Mouse (Mus musculus): ENCODE measurements at regions not wholly inside any gene's neighbourhood (a gene's known extent, or its start where the extent isn't known, plus 50 kb on each side); places are given as distances from the start of the nearest gene placed in this dataset.

DNA sequence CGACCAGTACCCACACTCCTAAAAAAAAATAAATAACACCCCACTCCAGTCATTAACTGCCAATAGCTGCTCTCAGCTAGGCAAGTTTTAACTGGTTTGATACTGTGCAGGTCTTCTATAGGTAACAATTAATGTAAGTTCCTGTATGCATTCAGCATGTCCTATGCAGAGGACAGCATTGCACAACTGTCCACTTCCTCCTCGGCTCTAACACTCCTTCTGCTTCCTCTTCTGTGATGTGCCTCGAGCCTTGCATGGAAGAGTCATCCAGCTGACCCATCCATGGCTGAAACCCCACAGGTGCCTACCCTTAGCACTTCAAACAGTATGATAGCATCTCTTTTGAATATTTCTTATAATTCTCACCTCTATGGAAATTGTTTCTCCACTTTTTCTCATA lies 449.4 kb upstream of the Rag2 start:
- DNase-seq (ENCODE audit: low spot score in 2 of 2): no peak

DNA sequence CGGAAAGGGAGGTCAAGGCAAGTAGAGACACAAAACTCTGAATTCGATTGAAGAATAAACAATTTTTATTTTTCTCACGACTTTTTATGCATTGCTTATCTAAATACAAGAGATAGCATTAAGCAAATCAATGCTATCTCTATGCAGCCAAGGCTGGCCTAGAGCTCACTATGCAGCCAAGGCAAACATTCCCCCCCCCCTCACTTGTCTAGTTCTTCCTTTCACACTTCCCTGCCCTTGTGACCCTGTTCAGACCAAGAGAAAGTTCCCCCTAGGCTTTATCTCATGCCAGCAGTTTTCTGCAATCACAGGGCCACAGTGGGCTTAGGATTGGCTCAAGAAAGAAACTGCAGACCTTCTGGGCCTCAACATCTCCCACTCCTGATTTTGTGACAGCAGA lies 417.9 kb upstream of the Rag2 start:
- no peak for DNase-seq (ENCODE audit: low spot score in 2 of 2)

DNA sequence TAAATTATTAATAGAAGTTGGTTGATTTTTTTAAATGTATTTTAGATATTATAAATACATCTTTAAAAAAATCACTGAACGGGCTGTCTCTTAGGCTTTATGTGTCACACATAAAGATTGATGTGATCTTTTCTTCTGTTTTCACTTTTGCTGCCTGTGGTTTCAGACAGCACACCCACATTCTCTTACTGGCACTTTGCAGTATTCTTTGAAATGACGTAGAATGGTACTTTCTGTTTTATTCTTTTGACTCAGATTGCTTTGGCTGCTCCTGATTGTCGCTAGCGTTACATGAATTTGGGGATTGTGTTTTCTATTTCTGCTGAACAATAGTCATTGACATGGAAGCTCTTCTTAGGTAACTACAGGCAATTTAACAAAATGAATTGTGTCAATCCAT lies 415.4 kb upstream of the Rag2 start:
- no peak for DNase-seq (ENCODE audit: low spot score in 2 of 2)

DNA sequence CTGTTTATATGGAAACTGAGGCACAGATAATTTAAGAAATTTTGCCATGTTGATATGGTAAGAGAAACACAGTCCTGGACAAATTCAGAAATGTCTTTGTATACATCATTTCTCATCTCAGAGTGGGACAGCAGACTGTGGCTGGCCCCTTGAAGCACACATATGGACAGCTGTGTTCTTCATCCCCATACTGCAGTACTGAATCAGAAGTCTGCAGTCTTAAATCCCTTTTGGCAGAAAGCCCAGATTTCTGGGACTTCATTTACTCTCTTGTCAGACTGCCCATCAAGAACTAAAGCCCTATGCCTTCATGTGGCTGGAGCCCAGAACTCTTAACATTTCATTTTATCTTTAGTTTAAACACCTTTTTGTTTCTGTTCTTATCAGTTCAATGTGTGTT lies 403.8 kb upstream of the Rag2 start:
- no peak for DNase-seq (ENCODE audit: low spot score in 2 of 2)

DNA sequence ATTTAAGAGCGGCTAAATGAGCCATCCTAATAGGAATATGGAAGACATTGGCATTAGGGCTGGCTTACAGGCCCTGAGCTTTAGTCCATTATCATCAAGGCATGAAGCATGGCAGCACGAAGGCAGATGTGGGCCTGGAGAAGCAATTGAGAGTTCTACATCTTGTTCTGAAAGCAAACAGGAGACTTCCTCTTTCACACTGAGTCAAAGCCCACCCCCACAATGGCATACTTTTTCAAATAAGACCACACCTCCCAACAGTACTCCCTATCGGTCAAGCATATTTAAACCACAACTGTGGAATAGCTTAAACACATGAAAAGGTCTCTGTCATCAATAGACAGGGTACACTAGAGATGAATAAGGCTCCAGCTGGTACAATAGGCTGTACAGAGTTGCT lies 381.5 kb upstream of the Rag2 start:
- no peak for DNase-seq (ENCODE audit: low spot score in 2 of 2)

DNA sequence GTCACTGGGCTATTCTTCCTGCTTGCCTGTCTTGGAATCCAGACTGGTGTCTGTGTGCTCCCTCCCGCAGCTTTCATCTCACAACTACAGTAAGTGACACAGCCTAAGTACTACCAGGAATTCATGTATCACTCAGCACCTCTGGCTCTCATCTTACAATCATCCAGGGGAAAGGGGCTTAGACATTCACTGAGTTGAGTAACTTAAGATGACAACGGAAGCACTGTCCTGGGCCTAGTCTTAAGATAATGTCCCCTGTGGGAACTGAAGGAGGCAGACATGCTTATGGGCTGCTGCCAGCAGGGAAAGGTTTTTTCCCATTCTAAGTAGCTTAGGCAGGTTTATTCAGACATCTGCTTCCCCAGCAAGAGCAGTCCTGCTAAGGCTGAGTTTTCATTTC lies 377.4 kb upstream of the Rag2 start:
- no peak for DNase-seq (ENCODE audit: low spot score in 2 of 2)

DNA sequence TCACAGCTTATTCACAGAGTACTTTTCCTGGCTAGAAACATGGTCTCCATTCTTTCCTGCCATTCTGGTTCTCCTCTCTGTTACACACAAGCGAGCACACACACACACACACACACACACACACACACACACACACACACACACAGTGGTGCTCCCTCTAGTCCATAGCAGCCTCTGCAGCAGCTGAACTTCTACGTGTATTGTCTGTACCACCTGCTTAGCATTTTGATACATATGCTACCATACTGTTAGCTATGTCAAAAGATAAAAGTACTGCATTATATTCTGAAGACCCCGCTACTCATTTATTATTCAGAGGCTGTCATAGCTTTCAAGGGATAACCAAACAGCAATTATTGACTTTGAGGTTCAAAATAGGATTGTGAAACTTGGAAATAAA lies 372.3 kb upstream of the Rag2 start:
- DNase-seq (ENCODE audit: low spot score in 2 of 2): no peak

DNA sequence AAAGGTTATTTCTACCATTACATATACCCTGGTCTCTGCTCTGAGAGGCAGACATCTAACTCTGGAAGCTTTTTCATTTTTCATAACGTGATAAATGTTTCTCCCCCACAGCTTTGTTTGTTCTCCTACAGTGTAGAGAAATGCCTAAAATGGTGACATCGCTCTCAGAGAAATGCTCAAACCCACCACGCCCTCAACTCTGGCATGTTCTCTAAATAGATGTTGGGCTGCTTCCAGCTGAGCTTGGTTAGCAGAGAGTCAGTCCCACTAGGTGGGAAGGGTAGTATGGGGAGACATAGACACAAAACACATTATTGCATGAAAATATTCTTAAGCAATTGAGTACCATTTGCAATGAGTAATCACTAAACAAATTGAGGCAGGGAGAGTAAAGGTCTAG lies 368.1 kb upstream of the Rag2 start:
- DNase-seq (ENCODE audit: low spot score in 2 of 2): no peak

DNA sequence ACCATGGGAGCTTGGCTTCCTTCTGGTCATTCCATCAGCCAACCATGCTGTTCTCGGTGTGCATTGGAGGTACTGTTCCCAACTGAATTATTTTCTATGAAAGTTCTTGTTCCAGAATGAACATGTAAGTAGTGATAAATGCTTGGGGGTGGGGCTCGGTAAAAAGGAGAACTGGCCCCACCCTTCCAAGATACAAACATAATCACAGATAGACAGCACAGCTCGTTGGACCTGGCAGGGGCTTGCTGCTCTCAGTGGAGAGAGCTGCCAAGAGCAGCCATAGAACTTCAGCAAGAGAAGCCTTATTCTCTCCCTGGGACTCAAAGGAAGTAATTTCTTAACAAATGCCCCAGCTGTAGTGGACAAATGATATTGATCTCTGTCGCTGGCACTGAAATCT lies 360.6 kb upstream of the Rag2 start:
- DNase-seq (ENCODE audit: low spot score in 2 of 2): no peak

DNA sequence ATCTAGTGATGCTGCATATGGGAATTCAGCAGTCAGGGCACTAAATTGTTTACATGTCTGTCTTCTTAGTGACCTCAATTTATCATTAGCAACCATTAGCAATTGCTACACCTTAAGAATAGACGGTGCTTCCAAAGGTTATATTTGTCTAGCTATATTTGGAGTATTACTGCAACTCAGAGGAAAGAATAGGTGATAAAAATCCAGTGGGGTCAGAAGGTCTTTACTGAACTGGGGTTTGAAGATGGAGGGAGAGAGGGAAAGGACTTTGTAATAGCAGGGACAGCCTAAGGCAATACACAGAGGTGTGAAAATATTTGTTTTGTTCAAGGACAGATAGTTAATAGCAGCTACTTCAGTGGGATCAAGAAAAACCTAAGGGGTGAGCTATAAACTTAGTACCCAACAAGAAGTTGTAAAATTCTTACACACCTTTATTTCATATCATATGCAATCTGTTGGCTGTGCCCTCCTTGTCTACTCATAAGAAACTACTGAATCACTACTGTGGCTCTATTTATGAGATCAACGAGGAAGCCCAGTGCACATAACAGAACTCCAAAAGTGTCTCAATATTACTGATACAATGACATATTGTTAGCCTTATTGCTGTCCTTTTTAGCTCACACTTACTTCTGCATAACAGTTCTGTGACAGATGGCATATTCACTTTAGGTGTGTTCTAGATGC lies 357.7 kb upstream of the Rag2 start:
- no peak for DNase-seq (ENCODE audit: low spot score in 2 of 2)

DNA sequence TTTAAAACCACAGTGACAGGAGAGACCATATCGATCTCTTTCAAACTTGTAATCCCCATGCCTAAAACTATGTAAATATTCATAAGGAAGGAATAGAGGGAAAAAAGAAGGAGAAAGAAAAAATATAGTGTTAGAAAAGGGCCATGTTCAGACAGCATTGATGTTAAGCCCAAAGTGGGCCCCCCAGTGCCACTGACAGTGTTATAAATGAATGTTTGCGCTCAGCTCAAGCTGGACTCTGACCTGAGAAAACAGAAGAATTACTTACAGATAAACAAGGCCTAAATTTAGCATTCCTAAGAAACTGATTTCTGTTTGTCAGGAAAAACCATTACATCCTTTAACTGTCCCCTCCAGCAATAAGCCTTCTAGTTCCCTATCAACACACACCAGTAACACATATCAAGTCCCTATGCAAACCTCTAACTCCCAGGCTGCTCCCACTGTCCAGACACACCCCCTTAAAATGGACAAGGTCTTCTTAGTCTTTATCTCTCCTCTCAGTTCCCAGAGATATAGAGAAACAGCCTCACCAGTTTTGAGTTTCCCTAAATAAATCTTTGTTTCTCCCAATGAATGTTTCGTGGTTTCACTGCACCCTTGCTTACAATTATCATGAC lies 350.4 kb upstream of the Rag2 start:
- no peak for DNase-seq (ENCODE audit: low spot score in 2 of 2)

DNA sequence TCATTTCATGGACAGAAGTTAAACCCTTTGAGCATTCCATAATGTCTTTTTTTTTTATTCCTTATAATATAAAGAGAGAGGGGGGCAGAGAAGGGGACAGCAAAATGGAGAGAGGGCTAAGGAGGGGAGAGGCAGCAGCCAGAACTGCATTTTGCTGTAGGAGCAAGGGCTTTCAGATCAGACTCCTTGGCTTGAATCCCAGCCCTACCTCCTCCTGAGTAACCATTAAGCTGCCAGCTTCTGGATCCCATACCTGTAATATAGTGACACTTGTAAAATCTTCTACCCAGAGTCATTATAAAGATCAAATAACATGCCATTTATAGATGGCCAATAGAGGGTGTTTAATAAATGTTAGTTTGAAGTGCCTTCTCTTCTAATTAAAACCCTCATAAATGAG lies 339.6 kb upstream of the Rag2 start:
- no peak for DNase-seq (ENCODE audit: low spot score in 2 of 2)

DNA sequence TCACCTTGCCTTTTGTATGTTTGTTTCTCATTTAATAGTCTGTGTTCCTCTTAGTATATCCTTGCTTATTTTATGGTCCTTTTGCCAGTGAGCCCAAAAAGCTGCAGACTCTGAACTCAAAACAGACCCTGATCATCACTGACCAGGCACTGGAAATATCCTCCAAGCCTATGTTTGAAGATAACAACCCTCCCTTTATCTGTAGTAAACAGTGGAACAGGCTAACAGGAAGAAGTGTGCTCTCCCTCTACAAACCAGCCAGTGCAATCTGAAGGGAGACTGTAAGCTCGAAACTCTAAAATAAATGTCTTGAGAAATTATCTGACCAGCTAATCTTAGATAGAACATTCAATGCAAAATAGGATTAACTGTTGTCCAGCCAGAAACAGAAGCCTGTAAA lies 336.4 kb upstream of the Rag2 start:
- no peak for DNase-seq (ENCODE audit: low spot score in 2 of 2)

DNA sequence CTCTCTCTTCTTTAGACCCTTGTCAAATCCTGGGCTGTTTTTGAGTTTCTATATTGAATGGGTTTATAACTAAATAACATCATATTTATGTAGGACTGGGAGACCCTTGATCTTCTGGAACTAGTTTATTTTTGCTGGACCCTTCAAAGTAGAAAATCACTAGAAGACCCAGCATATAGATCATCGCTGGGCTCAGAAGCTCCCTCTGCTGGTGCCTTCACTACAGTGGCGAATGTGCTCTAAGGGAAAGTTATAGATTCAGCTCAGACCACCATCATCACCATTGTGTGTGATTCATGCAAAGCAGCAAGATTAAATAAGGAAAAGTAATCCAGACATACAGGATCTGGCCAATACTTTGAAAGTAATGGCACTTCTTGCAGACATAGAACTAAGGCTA lies 335.4 kb upstream of the Rag2 start:
- no peak for DNase-seq (ENCODE audit: low spot score in 2 of 2)

DNA sequence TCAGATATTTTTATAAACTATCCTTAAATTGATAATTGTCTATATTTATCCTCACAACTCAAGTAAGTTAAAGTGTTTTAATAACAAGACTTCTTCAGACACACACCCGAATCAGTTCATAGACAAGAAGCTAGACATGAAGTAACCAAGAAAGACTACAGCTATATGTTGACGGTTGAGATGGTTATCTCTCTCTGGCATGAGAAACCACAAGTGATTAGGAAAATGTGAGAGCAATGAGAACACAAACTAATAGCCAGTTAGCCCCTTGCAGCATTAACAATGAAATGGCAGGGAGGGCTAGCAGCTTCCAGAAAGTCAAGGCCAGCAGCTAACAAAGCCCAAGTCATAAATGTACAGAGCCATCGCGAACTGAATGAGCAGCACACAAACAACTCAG lies 333.8 kb upstream of the Rag2 start:
- no peak for DNase-seq (ENCODE audit: low spot score in 2 of 2)

DNA sequence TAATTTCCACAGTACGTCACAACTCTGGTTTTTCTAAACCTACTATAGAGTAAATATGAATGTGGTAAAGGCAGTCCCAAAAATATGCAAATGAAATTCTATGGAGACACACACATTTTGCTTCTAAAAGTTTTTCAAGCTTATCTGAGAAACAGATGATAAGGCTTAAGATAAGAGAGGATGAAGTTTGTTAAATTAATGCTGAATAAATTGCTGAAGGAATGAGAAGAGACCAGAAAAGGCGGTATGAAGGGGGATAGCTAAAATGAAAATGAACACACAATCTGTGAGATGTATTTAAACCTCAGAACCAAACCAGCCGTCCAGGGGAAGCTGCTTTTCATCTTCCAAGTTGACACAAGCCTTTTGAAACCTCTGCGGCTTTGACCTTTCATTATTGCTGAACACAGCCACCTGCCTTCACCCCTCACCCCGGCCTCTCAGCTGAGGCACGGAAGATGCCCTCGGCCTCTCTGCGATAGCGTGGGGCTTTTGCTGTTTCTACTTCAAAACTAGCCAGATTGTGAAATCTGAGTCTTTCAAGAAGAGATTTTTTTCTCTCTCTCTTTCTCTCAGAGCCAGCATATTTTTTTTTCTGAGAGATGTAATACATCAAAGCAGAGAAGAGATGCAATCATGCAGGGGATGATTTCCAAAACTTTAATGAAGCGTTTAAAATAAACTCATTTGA lies 328.7 kb upstream of the Rag2 start:
- DNase-seq (ENCODE audit: low spot score in 2 of 2): no peak

DNA sequence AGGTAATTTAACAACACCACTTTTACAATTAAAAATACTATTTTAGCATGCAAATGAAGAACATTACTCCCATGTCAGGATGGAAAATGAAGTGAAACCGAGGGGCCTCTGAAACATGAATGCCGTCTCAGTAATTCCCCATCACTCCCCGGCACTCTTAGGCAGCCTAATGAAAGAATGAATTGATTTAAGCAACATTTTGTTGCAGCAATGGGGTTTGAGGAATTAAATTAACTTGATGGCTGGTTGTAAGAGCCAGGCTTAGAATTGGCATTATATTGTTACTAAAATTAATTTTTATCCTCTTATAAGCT lies 328.2 kb upstream of the Rag2 start:
- DNase-seq (ENCODE audit: low spot score in 2 of 2): no peak

DNA sequence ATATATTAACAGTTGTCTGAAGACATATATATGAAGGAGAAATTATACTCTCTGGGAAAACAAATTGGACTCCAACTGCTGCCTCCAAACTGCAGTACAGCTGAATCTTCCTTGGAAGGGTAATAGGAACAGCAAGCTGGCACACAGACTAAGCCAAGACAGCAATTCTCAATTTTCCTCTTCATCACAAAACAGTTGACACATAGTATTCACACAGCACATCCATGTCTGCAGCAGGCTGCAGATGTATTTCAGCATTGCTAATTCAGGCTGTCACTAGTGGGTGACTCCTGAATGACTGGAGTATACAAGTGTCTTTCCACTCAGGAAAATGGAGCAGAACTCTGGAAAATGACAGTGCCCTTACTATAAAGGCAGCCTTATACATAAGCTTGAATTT lies 327.7 kb upstream of the Rag2 start:
- DNase-seq (ENCODE audit: low spot score in 2 of 2): no peak

DNA sequence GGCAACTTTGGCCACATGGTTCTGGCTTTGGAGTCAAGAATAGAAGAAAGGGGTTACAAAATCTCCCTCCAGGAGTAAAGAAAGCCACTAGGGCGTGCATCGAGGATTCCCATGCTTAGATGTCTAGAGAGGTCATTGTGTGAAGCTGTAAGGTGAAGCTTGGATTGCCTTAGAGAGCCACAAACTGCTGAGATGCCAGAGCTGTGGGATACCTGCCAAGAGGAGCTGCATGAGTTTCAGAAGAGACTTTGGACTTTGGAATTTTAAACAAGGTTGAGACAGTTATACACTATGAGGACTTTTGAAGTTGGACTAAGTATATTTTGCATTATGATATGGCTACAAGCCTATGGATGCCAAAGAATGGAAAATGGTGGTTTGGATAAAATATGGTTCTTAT lies 325.4 kb upstream of the Rag2 start:
- no peak for DNase-seq (ENCODE audit: low spot score in 2 of 2)

DNA sequence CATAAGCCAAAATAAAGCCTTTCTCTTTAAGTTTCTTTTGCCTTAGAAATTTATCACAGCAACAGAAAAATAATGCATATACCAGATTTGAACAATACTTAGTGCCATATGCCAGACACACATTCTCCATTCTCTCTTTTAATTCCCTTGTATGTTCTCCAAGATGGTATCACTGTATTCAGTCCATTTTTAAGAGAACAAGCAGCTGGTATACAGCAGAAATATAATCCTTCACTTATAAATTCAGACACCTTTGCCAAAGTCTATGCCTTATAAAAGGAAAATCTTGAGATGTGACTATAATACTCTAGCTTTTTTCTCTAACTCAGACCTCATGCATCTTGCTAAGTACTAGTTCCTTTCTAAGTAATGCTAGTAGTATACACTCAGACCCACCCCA lies 324.4 kb upstream of the Rag2 start:
- DNase-seq (ENCODE audit: low spot score in 2 of 2): no peak

DNA sequence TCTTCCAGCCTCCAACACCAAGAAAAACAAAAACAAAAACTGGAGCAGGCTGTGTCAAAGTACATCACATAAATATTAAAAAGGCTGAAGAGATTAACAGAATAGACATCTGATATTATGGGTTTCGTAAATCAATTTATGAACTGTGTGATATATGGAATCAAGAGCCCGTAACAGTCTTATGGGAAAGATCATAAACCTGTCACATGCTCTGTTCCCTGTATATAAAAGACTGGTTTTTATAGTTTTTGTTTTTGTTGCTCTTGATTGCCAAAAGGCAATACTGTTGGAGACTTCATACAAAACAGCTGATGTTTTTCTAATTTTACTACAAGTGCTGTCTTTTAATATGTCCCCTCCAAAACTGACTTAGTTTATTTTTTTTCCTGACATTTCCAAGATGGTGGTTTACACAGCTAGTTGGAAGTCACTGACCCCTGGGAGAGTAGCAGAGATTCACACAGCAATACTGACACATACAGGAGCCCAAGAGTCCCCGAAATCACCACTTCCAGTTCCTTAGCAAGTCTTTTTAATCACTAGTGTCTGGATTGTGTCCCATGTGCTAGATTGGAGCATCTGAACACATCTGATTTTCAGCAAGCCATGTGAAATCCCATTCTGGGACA lies 303.1 kb upstream of the Rag2 start:
- no peak for DNase-seq (ENCODE audit: low spot score in 2 of 2)

DNA sequence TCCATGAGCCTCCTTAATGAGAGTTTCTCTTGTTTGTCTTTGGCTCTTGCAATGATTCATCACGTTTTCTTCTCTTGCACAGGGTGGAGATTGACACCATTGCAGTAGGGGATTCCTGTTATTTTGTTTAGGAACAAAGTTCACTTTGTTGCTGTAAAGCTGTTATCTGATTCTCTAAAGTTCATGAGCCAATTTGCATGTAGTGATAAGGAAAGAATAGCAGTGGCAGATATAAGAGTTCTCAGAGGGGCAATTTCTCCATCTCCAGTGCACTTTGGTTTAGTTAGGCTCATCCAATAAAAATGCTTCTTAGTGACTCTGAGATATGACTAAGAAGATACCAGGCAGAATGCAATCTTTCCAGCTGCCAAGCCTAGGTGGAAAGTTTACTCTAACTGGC lies 267.8 kb upstream of the Rag2 start:
- no peak for DNase-seq (ENCODE audit: low spot score in 2 of 2)

DNA sequence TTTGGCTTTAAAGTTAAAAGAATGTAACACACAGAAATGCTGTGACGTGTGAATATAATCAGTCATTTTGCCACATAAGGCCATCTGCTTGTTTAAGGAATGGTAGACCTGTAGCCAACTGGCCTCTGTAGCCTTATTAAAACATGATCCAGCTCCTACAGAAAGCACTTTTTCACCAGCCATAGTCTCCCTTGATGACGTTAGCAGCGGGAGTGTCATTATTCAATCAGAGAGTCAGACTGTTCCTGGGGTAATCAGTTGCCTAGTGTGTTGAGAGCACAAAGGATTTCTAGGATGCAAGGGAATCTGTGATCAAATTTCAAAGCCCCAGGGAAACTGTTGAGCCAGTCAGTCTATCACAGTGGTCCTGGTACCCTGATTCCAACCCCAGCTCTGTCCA lies 260.3 kb upstream of the Rag2 start:
- DNase-seq (ENCODE audit: low spot score in 2 of 2): no peak

All from urinary bladder, adult 18-20 months (tissue).